Mouse (Mus musculus): ENCODE data around the gene Gm20747. TPM values are rescaled to one million over a fixed set of nuclear protein-coding genes. Genes with fewer than 3 reads are reported as not detected.
"Not testable (repeated sequence)": the region's sequence is repeated elsewhere in the genome, so short reads cannot be mapped to it uniquely, and the experiment has no call there.

Gm20747 gene
- total RNA-seq (2021), result not detected

- DNase-seq; intact Hi-C loops (cut with DNase I): not testable (repeated sequence)
These were observed at the start of gene Gm20747 for GRCm38 (mm10) chrY:53418191-53418590. Gm20747 (minus strand) TSS chrY:53418291.
